In the genomic region with DNA sequence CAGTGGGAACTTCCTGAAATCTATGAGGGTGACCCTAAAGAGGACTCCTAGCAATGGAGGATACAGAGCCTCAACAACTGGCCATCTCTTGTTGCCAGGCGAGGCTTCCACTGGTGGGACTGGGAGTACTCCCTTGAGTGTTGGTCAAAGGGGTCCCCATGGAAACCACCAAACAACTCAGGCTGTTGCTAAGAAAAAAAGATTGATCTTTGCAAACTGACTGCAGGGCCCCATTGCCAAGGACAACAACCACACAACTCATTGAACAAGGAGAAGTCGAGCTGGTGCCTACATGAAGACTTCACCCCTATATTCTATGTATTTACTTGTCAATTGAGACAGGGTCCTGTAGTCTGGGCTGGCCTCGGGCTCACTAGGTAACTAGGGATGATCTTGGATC, we compare ENCODE assay signal across 28 mouse cellular contexts. TPM values are rescaled to one million over a fixed set of nuclear protein-coding genes. Genes with fewer than 3 reads are reported as not detected.
DNase-seq lines count a peak whose midpoint lies in the region; ATAC-seq and TF ChIP-seq lines count a peak whose summit lies in the region.
"Had no signal": no experiment of that assay in that cellular context is flagged by ENCODE, and none has a peak within 500 bp of the region (broad histone marks: within the 10 kb centered on the region; RNA-seq: fewer than 3 reads in every experiment).

No protein-coding gene starts in this region.

- H3K4me1 ChIP-seq in heart, adult 2 months (ENCODE audit: control insufficient read depth, insufficient read depth, low read length) = no peaks in the 10 kb centered on the region
- no peaks in the 10 kb centered on the region for H3K4me1 ChIP-seq in hindbrain, embryonic 11.5 days (replicated peaks; ENCODE audit: control insufficient read depth, insufficient read depth, low read length)
- H3K4me1 ChIP-seq in hindbrain, embryonic 16.5 days (ENCODE audit: control insufficient read depth, insufficient read depth, low read depth, low read length) = no peaks in the 10 kb centered on the region
- H3K4me1 ChIP-seq in midbrain, embryonic 11.5 days (ENCODE audit: control insufficient read depth, insufficient read depth, low read length) = no peaks in the 10 kb centered on the region
- H3K4me1 ChIP-seq in midbrain, embryonic 15.5 days = no peaks in the 10 kb centered on the region

- peak; percentile 76 for DNase-seq in heart, adult 11 months
- DNase-seq in heart, adult 2 months = no peak
- DNase-seq in hindbrain, embryonic 11.5 days (ENCODE audit: low spot score) = peak; percentile 19
- DNase-seq in midbrain, embryonic 11.5 days (ENCODE audit: low spot score, missing footprints) = peak; percentile 83
- DNase-seq in testis, postnatal 10 days (ENCODE audit: low spot score) = peak; percentile 11
- DNase-seq in testis, postnatal 14 days (ENCODE audit: low spot score) = no peak
- DNase-seq: adrenal gland, adult 2 months; adrenal gland, adult 8-10 months; adrenal gland, postnatal 10 days; adrenal gland, postnatal 14 days; adrenal gland, postnatal 25 days; adrenal gland, postnatal 36 days; B cell, adult 2 months; cerebellum, adult 11 months; cerebellum, adult 11-12 months had no signal

- no peaks in the 10 kb centered on the region for H3K9me3 ChIP-seq in hindbrain, embryonic 11.5 days (ENCODE audit: control insufficient read depth, low read length)
- H3K9me3 ChIP-seq in hindbrain, embryonic 16.5 days (ENCODE audit: control insufficient read depth, low read length) = no peaks in the 10 kb centered on the region
- no peaks in the 10 kb centered on the region for H3K9me3 ChIP-seq in midbrain, embryonic 11.5 days (ENCODE audit: control insufficient read depth, low read length)
- no peaks in the 10 kb centered on the region for H3K9me3 ChIP-seq in midbrain, embryonic 15.5 days
- H3K9me3 ChIP-seq: G1E had no signal

- no peaks in the 10 kb centered on the region for H3K27me3 ChIP-seq in heart, adult 2 months (ENCODE audit: control insufficient read depth, insufficient read depth, low read length)
- peaks cover 6% of the 10 kb centered on the region for H3K27me3 ChIP-seq in hindbrain, embryonic 11.5 days (ENCODE audit: control insufficient read depth, insufficient read depth, low read length)
- peaks cover 8% of the 10 kb centered on the region for H3K27me3 ChIP-seq in hindbrain, embryonic 16.5 days (replicated peaks; ENCODE audit: control insufficient read depth, insufficient read depth, low read length)
- no peaks in the 10 kb centered on the region for H3K27me3 ChIP-seq in midbrain, embryonic 11.5 days (ENCODE audit: control insufficient read depth, insufficient read depth, low read length)
- H3K27me3 ChIP-seq in midbrain, embryonic 15.5 days (replicated peaks) = peaks cover 5% of the 10 kb centered on the region; the same call in 1 of the 2 replicates
- H3K27me3 ChIP-seq: CH12.LX had no signal

- H3K27ac ChIP-seq in heart, adult 2 months = no peak overlapping the region
- no peak overlapping the region for H3K27ac ChIP-seq in hindbrain, embryonic 11.5 days (ENCODE audit: low read depth, low read length)
- no peak overlapping the region for H3K27ac ChIP-seq in hindbrain, embryonic 16.5 days (ENCODE audit: low read depth, low read length)
- no peak overlapping the region for H3K27ac ChIP-seq in midbrain, embryonic 11.5 days (ENCODE audit: low read depth, low read length)
- H3K27ac ChIP-seq in midbrain, embryonic 15.5 days = no peak overlapping the region

- 69% methylated on average over 3 of the region's 3 CpGs for WGBS in heart, adult 2 months
- WGBS in hindbrain, embryonic 11.5 days = 76% methylated on average over 3 of the region's 3 CpGs
- 54% methylated on average over 3 of the region's 3 CpGs for WGBS in hindbrain, embryonic 16.5 days
- WGBS in midbrain, embryonic 11.5 days = 77% methylated on average over 3 of the region's 3 CpGs
- WGBS in midbrain, embryonic 15.5 days = 69% methylated on average over 3 of the region's 3 CpGs

- intact Hi-C loops in heart, adult 2 months (cut with DNase I) = no loop called here

- no peaks in the 10 kb centered on the region for H3K79me2 ChIP-seq in heart, adult 2 months (replicated peaks; ENCODE audit: control insufficient read depth, insufficient read depth, low read length)

- no peak for ATAC-seq in hindbrain, embryonic 11.5 days (ENCODE audit: low FRiP score)
- ATAC-seq in hindbrain, embryonic 16.5 days = no peak
- ATAC-seq in midbrain, embryonic 11.5 days (ENCODE audit: low FRiP score) = no peak
- no peak for ATAC-seq in midbrain, embryonic 15.5 days (replicated peaks)
- ATAC-seq: activated CD4-positive, CD25-positive, alpha-beta regulatory T cell, adult 4 months; CD4-positive, CD25-positive, alpha-beta regulatory T cell, adult 4 months; Patski had no signal

- no peak overlapping the region for H3K9ac ChIP-seq in heart, adult 2 months (ENCODE audit: low read depth, low read length)
- no peak overlapping the region for H3K9ac ChIP-seq in hindbrain, embryonic 11.5 days (ENCODE audit: low read depth, low read length)
- H3K9ac ChIP-seq in hindbrain, embryonic 16.5 days (ENCODE audit: low read depth, low read length) = no peak overlapping the region
- no peak overlapping the region for H3K9ac ChIP-seq in midbrain, embryonic 11.5 days (ENCODE audit: low read length)
- H3K9ac ChIP-seq in midbrain, embryonic 15.5 days = no peak overlapping the region

- TF ChIP-seq POLR2A in heart, adult 2 months (IDR thresholded peaks at IDR 0.05; ENCODE audit: insufficient read depth, low read depth, low read length) = no peak

- TF ChIP-seq CTCF in heart, adult 2 months (IDR thresholded peaks at IDR 0.05) = no peak

- TF ChIP-seq EP300 in heart, adult 2 months (IDR thresholded peaks at IDR 0.05; ENCODE audit: insufficient read depth, low read depth, low read length) = no peak

- no peaks in the 10 kb centered on the region for H3K36me3 ChIP-seq in heart, adult 2 months (ENCODE audit: control insufficient read depth, insufficient read depth, low read length)
- H3K36me3 ChIP-seq in hindbrain, embryonic 11.5 days (ENCODE audit: control insufficient read depth, insufficient read depth, low read length) = no peaks in the 10 kb centered on the region
- H3K36me3 ChIP-seq in hindbrain, embryonic 16.5 days (ENCODE audit: control insufficient read depth, insufficient read depth, low read length) = no peaks in the 10 kb centered on the region
- no peaks in the 10 kb centered on the region for H3K36me3 ChIP-seq in midbrain, embryonic 11.5 days (ENCODE audit: control insufficient read depth, insufficient read depth, low read length)
- no peaks in the 10 kb centered on the region for H3K36me3 ChIP-seq in midbrain, embryonic 15.5 days (replicated peaks)
- H3K36me3 ChIP-seq: G1E had no signal

- no peak overlapping the region for H3K4me2 ChIP-seq in hindbrain, embryonic 11.5 days (replicated peaks; ENCODE audit: low read depth, low read length)
- H3K4me2 ChIP-seq in hindbrain, embryonic 16.5 days (ENCODE audit: low read length) = no peak overlapping the region
- no peak overlapping the region for H3K4me2 ChIP-seq in midbrain, embryonic 11.5 days
- H3K4me2 ChIP-seq in midbrain, embryonic 15.5 days = no peak overlapping the region

- no peak overlapping the region for H3K4me3 ChIP-seq in heart, adult 2 months
- H3K4me3 ChIP-seq in hindbrain, embryonic 11.5 days (ENCODE audit: low read depth, low read length) = no peak overlapping the region
- no peak overlapping the region for H3K4me3 ChIP-seq in hindbrain, embryonic 16.5 days (ENCODE audit: low read length)
- H3K4me3 ChIP-seq in midbrain, embryonic 11.5 days (ENCODE audit: low read depth, low read length) = no peak overlapping the region
- H3K4me3 ChIP-seq in midbrain, embryonic 15.5 days = no peak overlapping the region

RNA-seq across cellular contexts. Expression of gene Kcnk18, which starts 2.1 kb away (rescaled TPM):
- total RNA-seq in heart, adult 2 months (2021) = not detected
- polyA plus RNA-seq in heart, adult 2 months (2012; rRNA removed) = not detected in 2 replicates
- not detected in 2 replicates for polyA plus RNA-seq in hindbrain, embryonic 11.5 days (2014; fragmentation: Nextera tagmentation; extraction: Ambion mirVana)
- 0.05 and 0.11 TPM in 2 replicates for polyA plus RNA-seq in hindbrain, embryonic 16.5 days (2015; fragmentation: Nextera tagmentation; extraction: Ambion mirVana)
- not detected in 2 replicates for polyA plus RNA-seq in midbrain, embryonic 11.5 days (2014; fragmentation: Nextera tagmentation; extraction: Ambion mirVana)
- not detected in 2 replicates for polyA plus RNA-seq in midbrain, embryonic 15.5 days (2015; fragmentation: Nextera tagmentation; extraction: Ambion mirVana)
- total RNA-seq: adrenal gland, adult 18-20 months; adrenal gland, adult 2 months; adrenal gland, adult 8-10 months; adrenal gland, postnatal 10 days; adrenal gland, postnatal 14 days; adrenal gland, postnatal 25 days; adrenal gland, postnatal 36 days; adrenal gland, postnatal 4 days; CH12.LX; MEL had no signal
- polyA plus RNA-seq: activated CD4-positive, CD25-positive, alpha-beta regulatory T cell, adult 4 months; adrenal gland, adult 2 months; brain, embryonic 14.5 days; C2C12; CD4-positive, CD25-positive, alpha-beta regulatory T cell, adult 4 months; G1E; Patski had no signal

RNA-seq across cellular contexts. Expression of gene Slc18a2, which starts 43.8 kb away (rescaled TPM):
- total RNA-seq in heart, adult 2 months (2021) = under 1 TPM; 0.80 to 0.94 TPM
- 0.61 and 0.94 TPM in 2 replicates for polyA plus RNA-seq in heart, adult 2 months (2012; rRNA removed)
- 17.3 and 18.1 TPM in 2 replicates for polyA plus RNA-seq in hindbrain, embryonic 11.5 days (2014; fragmentation: Nextera tagmentation; extraction: Ambion mirVana)
- 18.1 and 20.3 TPM in 2 replicates for polyA plus RNA-seq in hindbrain, embryonic 16.5 days (2015; fragmentation: Nextera tagmentation; extraction: Ambion mirVana)
- polyA plus RNA-seq in midbrain, embryonic 11.5 days (2014; fragmentation: Nextera tagmentation; extraction: Ambion mirVana) = 16.0 and 19.0 TPM in 2 replicates
- 21.8 and 28.3 TPM in 2 replicates for polyA plus RNA-seq in midbrain, embryonic 15.5 days (2015; fragmentation: Nextera tagmentation; extraction: Ambion mirVana)

RNA-seq across cellular contexts. Expression of gene Vax1, which starts 47.0 kb away (rescaled TPM):
- not detected for total RNA-seq in heart, adult 2 months (2021)
- polyA plus RNA-seq in heart, adult 2 months (2012; rRNA removed) = not detected in 2 replicates
- 0.14 TPM in 1 of 2 replicates, not detected in the other for polyA plus RNA-seq in hindbrain, embryonic 11.5 days (2014; fragmentation: Nextera tagmentation; extraction: Ambion mirVana)
- polyA plus RNA-seq in hindbrain, embryonic 16.5 days (2015; fragmentation: Nextera tagmentation; extraction: Ambion mirVana) = 0.31 TPM in 1 of 2 replicates, not detected in the other
- 0.18 and 0.65 TPM in 2 replicates for polyA plus RNA-seq in midbrain, embryonic 11.5 days (2014; fragmentation: Nextera tagmentation; extraction: Ambion mirVana)
- polyA plus RNA-seq in midbrain, embryonic 15.5 days (2015; fragmentation: Nextera tagmentation; extraction: Ambion mirVana) = 0.92 and 1.0 TPM in 2 replicates
- total RNA-seq: adrenal gland, adult 18-20 months; adrenal gland, adult 2 months; adrenal gland, adult 8-10 months; adrenal gland, postnatal 10 days; adrenal gland, postnatal 14 days; adrenal gland, postnatal 25 days; adrenal gland, postnatal 36 days; adrenal gland, postnatal 4 days; CH12.LX; ES-E14; G1E; MEL had no signal
- polyA plus RNA-seq: activated CD4-positive, CD25-positive, alpha-beta regulatory T cell, adult 4 months; adrenal gland, adult 2 months; C2C12; CD4-positive, CD25-positive, alpha-beta regulatory T cell, adult 4 months; G1E; Patski had no signal

Comparison
In these comparisons a context has a peak if more than half of its experiments do, and no peak if none do; other contexts are left out.
1. DNase-seq: peak in heart, adult 11 months (single experiment), hindbrain, embryonic 11.5 days (single experiment), midbrain, embryonic 11.5 days (single experiment) and testis, postnatal 10 days (single experiment); none in heart, adult 2 months (0 of 2) and testis, postnatal 14 days (single experiment).